Mouse (Mus musculus): ENCODE measurements around the gene Tenm3. TPM values are rescaled to one million over a fixed set of nuclear protein-coding genes. Genes with fewer than 3 reads are reported as not detected.

The Tenm3 gene
- polyA plus RNA-seq, 1 experiment from 2014 or later, result 42.9 TPM

DNA sequence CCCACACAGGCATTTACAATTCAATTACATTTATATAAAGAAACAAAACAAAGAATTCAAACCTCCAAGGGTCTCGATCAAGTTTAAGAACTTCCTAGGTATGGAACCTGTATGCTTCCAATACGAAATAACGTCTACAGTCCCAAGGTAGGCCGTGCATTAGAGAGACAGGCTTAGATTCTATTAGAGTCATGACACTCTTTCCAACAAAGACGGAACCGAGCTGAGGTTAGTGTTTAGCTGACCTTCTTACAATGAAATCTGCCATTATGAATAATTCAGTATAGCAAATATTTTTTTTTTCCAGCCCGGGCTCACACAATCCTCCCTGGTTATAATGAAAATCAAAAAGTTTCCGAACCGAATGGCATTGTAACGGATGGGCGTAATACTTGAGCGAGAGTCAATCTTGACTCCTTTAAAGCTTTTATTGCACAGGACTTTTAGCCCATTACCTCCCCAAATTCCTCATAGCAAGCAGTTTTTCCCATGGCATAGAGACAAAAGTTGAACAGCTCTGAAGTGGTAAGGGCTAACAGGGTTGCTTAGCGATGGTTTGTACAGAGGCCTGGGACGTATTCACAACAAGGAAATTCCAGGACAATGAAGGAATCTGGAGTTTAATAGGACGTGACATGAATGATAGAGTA lies 565.6 kb downstream of the Tenm3 start:
- WGBS, result 80% methylated on average over 15 of the region's 15 CpGs
- Histone ChIP-seq H3K4me1 (no peaks in the 10 kb centered on the region), H3K27ac (replicated peaks) (no peak overlapping the region), H3K9me3 (replicated peaks) (no peaks in the 10 kb centered on the region), H3K27me3 (no peaks in the 10 kb centered on the region), H3K9ac (no peak overlapping the region), H3K36me3 (peaks cover 53% of the 10 kb centered on the region), H3K4me2 (replicated peaks) (no peak overlapping the region), H3K4me3 (replicated peaks) (no peak overlapping the region)
- ATAC-seq (ENCODE audit: insufficient number of reproducible peaks, low FRiP score, low TSS enrichment, low read depth), result no peak

DNA sequence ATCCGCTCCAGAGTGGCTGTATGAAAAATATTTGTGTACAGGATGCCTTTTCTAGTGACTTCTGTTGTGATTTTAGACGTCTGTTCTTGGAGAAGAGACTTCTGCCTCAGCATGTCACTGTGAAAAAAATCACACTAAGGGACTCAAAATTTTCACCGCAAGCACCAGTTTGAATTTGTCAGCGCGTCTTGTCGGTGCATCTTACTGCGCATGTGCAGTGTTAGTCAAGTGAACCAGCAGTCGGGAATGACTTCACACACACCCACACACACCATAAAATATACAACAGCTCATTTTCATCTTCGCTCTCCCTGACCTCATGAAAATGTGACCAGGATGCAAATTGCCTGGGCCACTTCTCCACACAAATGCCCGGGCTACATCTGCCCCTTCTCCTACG lies 568.7 kb downstream of the Tenm3 start:
- no peaks in the 10 kb centered on the region for H3K4me1 ChIP-seq
- H3K27ac ChIP-seq (replicated peaks), result no peak overlapping the region
- H3K9me3 ChIP-seq (replicated peaks), result no peaks in the 10 kb centered on the region
- H3K4me2 ChIP-seq (replicated peaks), result no peak overlapping the region
- ATAC-seq (ENCODE audit: insufficient number of reproducible peaks, low FRiP score, low TSS enrichment, low read depth), result no peak
- H3K36me3 ChIP-seq, result peaks cover 50% of the 10 kb centered on the region
- 86% methylated on average over 11 of the region's 11 CpGs for WGBS
- H3K4me3 ChIP-seq (replicated peaks), result no peak overlapping the region
- H3K27me3 ChIP-seq, result no peaks in the 10 kb centered on the region
- H3K9ac ChIP-seq, result no peak overlapping the region

DNA sequence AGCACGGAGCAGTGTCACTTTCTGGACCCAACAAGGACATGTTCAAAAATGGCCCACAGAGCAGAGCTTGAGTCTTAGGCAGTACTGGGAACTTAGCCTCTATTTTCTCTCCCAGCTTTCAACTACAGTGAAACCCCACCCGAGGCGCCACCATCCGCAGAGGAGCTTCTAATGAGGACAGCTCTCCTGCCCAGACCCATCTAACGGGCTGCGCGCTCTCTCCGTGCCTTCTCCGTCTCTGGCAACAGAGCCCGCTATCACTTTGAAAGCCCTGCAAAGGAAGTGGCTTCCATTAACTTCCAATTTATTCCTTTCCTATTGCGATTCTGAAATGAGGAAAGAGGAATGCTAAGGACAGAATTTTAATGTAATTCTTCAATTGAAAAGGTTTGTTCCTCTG lies 569.2 kb downstream of the Tenm3 start:
- 80% methylated on average over 11 of the region's 11 CpGs for WGBS

DNA sequence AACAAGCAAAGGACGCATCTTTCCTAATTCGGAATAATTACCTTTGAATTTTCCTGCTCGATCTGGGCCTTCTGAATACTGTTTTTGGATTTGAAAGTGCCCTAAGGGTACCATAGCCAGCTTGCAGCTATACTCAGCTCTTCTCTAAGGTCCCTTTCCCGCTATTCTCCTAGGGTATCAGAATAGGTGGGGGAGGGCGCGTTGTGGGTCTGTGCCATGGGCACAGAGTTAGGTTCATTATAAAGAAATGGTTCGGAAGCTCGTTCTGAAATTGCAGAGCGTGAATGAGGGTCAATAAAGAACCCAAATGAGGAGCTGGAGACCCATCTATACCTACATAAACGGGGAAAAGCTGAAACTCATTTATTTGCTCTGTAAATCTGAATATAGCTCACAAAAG lies 575.1 kb downstream of the Tenm3 start:
- Histone ChIP-seq H3K9me3 (replicated peaks) (no peaks in the 10 kb centered on the region), H3K36me3 (peaks cover 14% of the 10 kb centered on the region; the same call in 1 of the 2 replicates), H3K27ac (replicated peaks) (no peak overlapping the region), H3K4me1 (no peaks in the 10 kb centered on the region), H3K4me3 (replicated peaks) (no peak overlapping the region), H3K9ac (no peak overlapping the region), H3K4me2 (replicated peaks) (no peak overlapping the region), H3K27me3 (no peaks in the 10 kb centered on the region)
- WGBS, result 91% methylated on average over 10 of the region's 10 CpGs
- no peak for ATAC-seq (ENCODE audit: insufficient number of reproducible peaks, low FRiP score, low TSS enrichment, low read depth)

More for the DNA sequence above, 569.2 kb downstream of the Tenm3 start:
- peaks cover 50% of the 10 kb centered on the region for H3K36me3 ChIP-seq
- H3K4me2 ChIP-seq (replicated peaks), result no peak overlapping the region
- no peak overlapping the region for H3K9ac ChIP-seq
- no peak overlapping the region for H3K4me3 ChIP-seq (replicated peaks)
- no peak for ATAC-seq (ENCODE audit: insufficient number of reproducible peaks, low FRiP score, low TSS enrichment, low read depth)
- H3K9me3 ChIP-seq (replicated peaks), result no peaks in the 10 kb centered on the region
- no peaks in the 10 kb centered on the region for H3K4me1 ChIP-seq
- H3K27ac ChIP-seq (replicated peaks), result no peak overlapping the region
- no peaks in the 10 kb centered on the region for H3K27me3 ChIP-seq

DNA sequence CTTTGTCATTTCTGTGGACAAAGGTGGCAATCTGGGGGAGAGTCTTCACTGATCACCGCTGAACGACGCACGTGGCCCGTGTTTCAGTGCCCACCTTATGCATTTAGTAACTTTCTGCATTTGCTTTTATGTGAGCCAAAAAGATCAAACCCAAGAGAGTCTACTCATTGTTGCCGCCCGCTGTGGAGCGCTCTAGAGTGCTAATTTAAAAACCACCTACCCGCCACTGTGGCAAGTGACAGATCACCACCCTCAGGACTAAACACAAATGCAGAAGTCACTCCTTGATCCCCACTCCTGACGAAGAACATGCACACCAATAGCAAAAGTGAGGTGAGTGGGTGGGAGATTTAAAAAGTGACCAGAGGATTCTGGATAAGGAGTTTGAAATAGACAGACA lies 583.5 kb downstream of the Tenm3 start:
- WGBS, result 90% methylated on average over 10 of the region's 10 CpGs
- H3K4me2 ChIP-seq (replicated peaks), result no peak overlapping the region
- no peak overlapping the region for H3K9ac ChIP-seq
- H3K4me3 ChIP-seq (replicated peaks), result no peak overlapping the region
- H3K27me3 ChIP-seq, result no peaks in the 10 kb centered on the region
- no peak overlapping the region for H3K27ac ChIP-seq (replicated peaks)
- H3K4me1 ChIP-seq, result no peaks in the 10 kb centered on the region
- H3K36me3 ChIP-seq, result no peaks in the 10 kb centered on the region
- ATAC-seq (ENCODE audit: insufficient number of reproducible peaks, low FRiP score, low TSS enrichment, low read depth), result no peak
- no peaks in the 10 kb centered on the region for H3K9me3 ChIP-seq (replicated peaks)

DNA sequence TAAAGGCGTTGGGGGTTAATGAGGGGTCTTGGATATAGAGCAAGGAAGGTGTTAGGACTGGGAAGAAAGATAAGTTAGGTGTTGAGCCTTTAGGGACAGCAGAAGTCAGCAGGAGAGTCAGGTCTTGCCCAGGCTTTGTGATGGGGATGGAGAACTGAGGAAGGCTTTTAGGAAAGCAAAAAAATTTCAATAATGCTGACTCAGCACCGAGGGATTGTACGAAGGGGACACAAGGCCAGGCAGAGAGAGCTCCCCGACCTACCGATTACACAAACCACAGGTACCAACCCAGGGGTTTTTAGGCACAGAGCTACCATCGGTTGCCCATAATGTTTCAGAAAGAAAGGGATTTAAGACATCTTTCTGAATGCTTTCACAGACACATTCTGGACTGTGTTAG lies 583.9 kb downstream of the Tenm3 start:
- Histone ChIP-seq H3K4me3 (replicated peaks) (no peak overlapping the region), H3K36me3 (no peaks in the 10 kb centered on the region), H3K9me3 (replicated peaks) (no peaks in the 10 kb centered on the region), H3K27me3 (no peaks in the 10 kb centered on the region), H3K9ac (no peak overlapping the region), H3K27ac (replicated peaks) (no peak overlapping the region), H3K4me1 (no peaks in the 10 kb centered on the region), H3K4me2 (replicated peaks) (no peak overlapping the region)
- ATAC-seq (ENCODE audit: insufficient number of reproducible peaks, low FRiP score, low TSS enrichment, low read depth), result no peak
- WGBS, result 90% methylated on average over 6 of the region's 6 CpGs

DNA sequence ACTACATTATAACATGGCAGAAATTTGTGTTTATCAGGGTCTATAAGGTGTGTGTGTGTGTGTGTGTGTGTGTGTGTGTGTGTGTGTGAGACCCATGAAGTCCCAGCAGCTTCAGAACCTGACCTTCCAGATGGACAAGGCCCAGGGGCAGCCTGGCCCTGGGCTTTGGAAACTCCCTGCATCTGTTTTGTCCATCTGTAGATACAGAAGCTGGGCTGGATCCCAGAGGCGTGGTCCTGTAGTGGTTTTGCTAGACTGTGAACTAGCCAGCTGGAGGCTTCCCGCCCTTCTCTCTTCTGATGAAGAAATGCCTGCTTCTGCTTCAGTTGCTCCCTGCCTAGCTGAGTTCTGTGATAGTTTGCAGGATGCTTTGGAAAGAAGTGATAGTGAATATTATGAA lies 599.9 kb downstream of the Tenm3 start:
- Histone ChIP-seq H3K4me2 (replicated peaks) (no peak overlapping the region), H3K9me3 (replicated peaks) (no peaks in the 10 kb centered on the region), H3K27me3 (no peaks in the 10 kb centered on the region), H3K4me1 (peaks cover 15% of the 10 kb centered on the region; the same call in 1 of the 2 replicates), H3K27ac (replicated peaks) (no peak overlapping the region), H3K9ac (no peak overlapping the region), H3K36me3 (peaks cover 15% of the 10 kb centered on the region), H3K4me3 (replicated peaks) (no peak overlapping the region)
- WGBS, result 89% methylated on average over 2 of the region's 2 CpGs
- no peak for ATAC-seq (ENCODE audit: insufficient number of reproducible peaks, low FRiP score, low TSS enrichment, low read depth)

DNA sequence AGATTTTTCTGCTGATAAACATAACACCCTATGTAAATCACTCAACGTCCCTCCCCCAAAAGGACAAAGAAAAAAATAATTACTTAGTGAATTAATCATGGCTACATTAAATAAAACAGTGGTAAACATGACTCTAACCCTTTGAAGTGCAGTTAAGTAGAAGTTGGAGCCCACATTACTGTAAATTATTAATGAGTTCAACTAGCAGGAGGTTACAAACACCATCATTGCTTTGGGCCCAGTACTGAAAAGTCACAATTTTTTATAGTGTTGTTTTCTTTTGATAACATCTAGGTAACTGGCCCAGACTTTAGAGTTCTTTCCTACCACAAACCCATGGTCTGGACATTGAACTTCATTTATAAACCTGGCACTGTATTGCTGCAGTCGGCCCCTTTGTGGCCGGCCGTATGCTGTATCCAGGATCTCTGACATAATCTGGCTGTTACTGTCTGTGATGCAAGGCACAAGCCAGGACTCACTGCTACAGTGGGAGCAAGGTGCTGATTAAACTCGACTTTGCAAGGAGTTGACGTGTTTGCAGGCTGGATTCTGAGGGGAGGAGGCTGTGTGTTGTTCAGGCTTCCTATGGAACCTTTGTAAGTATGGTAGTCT lies 602.7 kb downstream of the Tenm3 start:
- WGBS, result 67% methylated on average over 6 of the region's 6 CpGs
- Histone ChIP-seq H3K4me3 (replicated peaks) (no peak overlapping the region), H3K4me1 (0 out of 2 replicates have a peak, but pooled peaks cover 9% of the 10 kb centered on the region), H3K27ac (replicated peaks) (no peak overlapping the region), H3K9me3 (replicated peaks) (no peaks in the 10 kb centered on the region), H3K27me3 (no peaks in the 10 kb centered on the region), H3K9ac (no peak overlapping the region), H3K36me3 (peaks cover 44% of the 10 kb centered on the region), H3K4me2 (replicated peaks) (no peak overlapping the region)
- no peak for ATAC-seq (ENCODE audit: insufficient number of reproducible peaks, low FRiP score, low TSS enrichment, low read depth)

DNA sequence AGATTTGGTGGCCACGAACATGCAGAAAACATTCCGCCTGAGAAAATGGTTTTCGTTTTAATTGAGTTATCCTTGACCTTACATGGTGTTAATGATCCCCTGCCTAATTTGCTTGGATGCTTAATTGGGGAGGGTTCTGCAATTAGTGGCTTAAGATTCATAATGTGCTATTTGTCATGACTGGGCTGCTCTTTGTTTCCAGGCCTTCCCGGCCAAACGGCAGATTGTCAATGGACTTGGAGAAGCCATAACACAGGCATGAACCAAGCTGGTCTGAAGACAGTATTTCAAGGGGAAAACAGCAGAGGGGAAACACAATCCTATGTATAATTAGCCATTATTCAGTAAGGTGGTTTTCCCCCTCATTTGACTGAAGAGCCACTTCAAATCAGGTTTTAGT lies 606.8 kb downstream of the Tenm3 start:
- Histone ChIP-seq H3K36me3 (peaks cover 74% of the 10 kb centered on the region), H3K4me3 (replicated peaks) (no peak overlapping the region), H3K4me1 (no peaks in the 10 kb centered on the region; the same call in 1 of the 2 replicates), H3K27me3 (no peaks in the 10 kb centered on the region), H3K9me3 (replicated peaks) (no peaks in the 10 kb centered on the region), H3K9ac (no peak overlapping the region), H3K4me2 (replicated peaks) (no peak overlapping the region), H3K27ac (replicated peaks) (no peak overlapping the region)
- WGBS, result 93% methylated on average over 5 of the region's 5 CpGs
- ATAC-seq (ENCODE audit: insufficient number of reproducible peaks, low FRiP score, low TSS enrichment, low read depth), result no peak

DNA sequence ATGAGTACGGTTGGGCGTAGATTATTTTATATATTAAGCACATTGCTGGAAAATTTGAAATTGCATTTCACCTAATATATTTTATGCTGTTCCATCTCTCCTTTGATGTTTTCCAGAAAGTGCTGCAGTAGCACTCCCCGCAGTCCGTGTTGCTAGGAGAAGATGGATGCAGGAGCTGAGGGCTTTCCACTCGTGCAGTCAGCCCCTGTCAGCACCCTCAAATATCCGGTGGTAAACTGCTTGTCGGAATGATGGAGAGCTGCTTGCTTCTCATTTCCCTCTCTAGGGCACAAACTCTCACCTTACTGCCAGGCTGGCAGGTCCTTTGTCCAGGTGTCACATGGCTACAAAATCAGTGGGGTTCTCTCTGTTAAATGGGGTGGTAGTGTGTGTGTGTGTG lies 610.8 kb downstream of the Tenm3 start:
- H3K4me2 ChIP-seq (replicated peaks), result no peak overlapping the region
- no peak overlapping the region for H3K9ac ChIP-seq
- H3K27me3 ChIP-seq, result no peaks in the 10 kb centered on the region
- no peak overlapping the region for H3K4me3 ChIP-seq (replicated peaks)
- no peak for ATAC-seq (ENCODE audit: insufficient number of reproducible peaks, low FRiP score, low TSS enrichment, low read depth)
- 90% methylated on average over 7 of the region's 7 CpGs for WGBS
- H3K9me3 ChIP-seq (replicated peaks), result no peaks in the 10 kb centered on the region
- no peak overlapping the region for H3K27ac ChIP-seq (replicated peaks)
- H3K36me3 ChIP-seq, result peaks cover 76% of the 10 kb centered on the region
- H3K4me1 ChIP-seq, result no peaks in the 10 kb centered on the region; the same call in 1 of the 2 replicates

DNA sequence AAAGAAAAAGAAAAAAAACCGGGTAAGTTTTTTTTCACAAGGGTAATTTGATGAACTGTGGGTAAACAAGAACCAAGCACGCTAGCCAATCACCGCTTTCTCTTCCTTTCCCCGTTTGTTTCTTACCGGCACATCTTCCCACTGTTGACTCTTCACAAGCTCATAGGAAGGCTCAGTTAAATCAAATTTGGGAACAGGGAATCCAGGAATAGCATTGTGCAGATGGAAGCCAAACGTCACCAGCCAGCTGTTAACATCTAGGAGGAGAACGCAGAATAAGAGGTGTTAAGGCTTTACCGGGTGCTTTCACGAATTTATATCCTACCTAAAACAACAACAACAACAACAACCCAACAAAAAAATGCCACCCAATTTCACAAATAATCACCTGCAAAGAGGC lies 611.9 kb downstream of the Tenm3 start:
- Histone ChIP-seq H3K4me3 (replicated peaks) (no peak overlapping the region), H3K27ac (replicated peaks) (no peak overlapping the region), H3K4me1 (no peaks in the 10 kb centered on the region; the same call in 1 of the 2 replicates), H3K36me3 (peaks cover 68% of the 10 kb centered on the region), H3K9ac (no peak overlapping the region), H3K9me3 (replicated peaks) (no peaks in the 10 kb centered on the region), H3K4me2 (replicated peaks) (no peak overlapping the region), H3K27me3 (no peaks in the 10 kb centered on the region)
- 65% methylated on average over 9 of the region's 9 CpGs for WGBS
- ATAC-seq (ENCODE audit: insufficient number of reproducible peaks, low FRiP score, low TSS enrichment, low read depth), result no peak

DNA sequence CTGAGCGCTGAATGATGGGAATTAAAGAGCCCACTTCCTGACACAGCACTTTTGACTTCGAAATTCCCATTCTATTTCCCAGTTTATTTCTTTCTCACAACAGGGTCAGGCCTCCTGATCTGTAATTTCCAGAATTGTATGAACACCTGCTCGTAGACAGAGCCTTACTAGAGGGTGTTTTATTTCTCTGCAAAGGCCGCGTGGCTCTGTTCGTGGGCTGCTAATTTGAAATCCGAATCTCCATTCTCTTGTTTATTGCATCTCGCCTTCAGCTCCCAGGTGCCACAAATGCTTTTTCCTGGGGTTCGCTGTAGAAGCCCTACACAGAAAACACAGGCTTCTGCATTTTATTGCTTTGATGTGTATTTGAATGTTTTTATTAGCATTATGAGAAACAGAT lies 612.4 kb downstream of the Tenm3 start:
- H3K36me3 ChIP-seq, result peaks cover 63% of the 10 kb centered on the region
- no peak overlapping the region for H3K27ac ChIP-seq (replicated peaks)
- no peak for ATAC-seq (ENCODE audit: insufficient number of reproducible peaks, low FRiP score, low TSS enrichment, low read depth)
- H3K9me3 ChIP-seq (replicated peaks), result no peaks in the 10 kb centered on the region
- WGBS, result 59% methylated on average over 9 of the region's 9 CpGs
- no peak overlapping the region for H3K4me3 ChIP-seq (replicated peaks)
- no peaks in the 10 kb centered on the region; the same call in 1 of the 2 replicates for H3K4me1 ChIP-seq
- H3K9ac ChIP-seq, result no peak overlapping the region
- no peak overlapping the region for H3K4me2 ChIP-seq (replicated peaks)
- H3K27me3 ChIP-seq, result no peaks in the 10 kb centered on the region
